Mouse (Mus musculus) heart, embryonic 11.5 days (tissue): ENCODE data around the gene Psma5. TPM values are rescaled to one million over a fixed set of nuclear protein-coding genes. Genes with fewer than 3 reads are reported as not detected.

Source experiments
- ATAC-seq: fragments of 200-750 bp; cut with Nextera tagmentation; replicated peaks from 2 replicates; pipeline ENCODE4 v1.8.0; 2017; ENCODE audit warnings: moderate library complexity; ENCODE audit not compliant: insufficient number of reproducible peaks, low FRiP score, low TSS enrichment
- H3K27ac ChIP-seq: fragments of 300-500 bp; sonication (generic); 2 replicates; pipeline ENCODE4 v1.5.1; 2014; ENCODE audit warnings: mild to moderate bottlenecking, low read depth, low read length
- H3K27me3 ChIP-seq: fragments of 300-500 bp; sonication (generic); 2 replicates; pipeline ENCODE4 v1.6.1; 2014; ENCODE audit warnings: mild to moderate bottlenecking, low read length, mixed read lengths; ENCODE audit not compliant: control insufficient read depth, insufficient read depth
- H3K36me3 ChIP-seq: fragments of 300-500 bp; sonication (generic); 2 replicates; pipeline ENCODE4 v1.6.1; 2014; ENCODE audit warnings: mild to moderate bottlenecking, low read length, moderate library complexity, mixed read lengths; ENCODE audit not compliant: control insufficient read depth, insufficient read depth
- H3K4me1 ChIP-seq: fragments of 300-500 bp; sonication (generic); 2 replicates; pipeline ENCODE4 v1.6.1; 2014; ENCODE audit warnings: low read length; ENCODE audit not compliant: control insufficient read depth, insufficient read depth
- H3K4me2 ChIP-seq: fragments of 300-500 bp; sonication (generic); 2 replicates; pipeline ENCODE4 v1.6.1; 2014; ENCODE audit warnings: mild to moderate bottlenecking, moderate library complexity
- H3K4me3 ChIP-seq: fragments of 300-500 bp; sonication (generic); 2 replicates; pipeline ENCODE4 v1.5.1; 2014; ENCODE audit warnings: low read depth, low read length
- H3K9ac ChIP-seq: fragments of 300-500 bp; sonication (generic); 2 replicates; pipeline ENCODE4 v1.6.1; 2014; ENCODE audit warnings: mild to moderate bottlenecking, low read depth, low read length, moderate library complexity
- H3K9me3 ChIP-seq: fragments of 300-500 bp; sonication (generic); replicated peaks from 2 replicates; pipeline ENCODE4 v1.6.1; 2016; ENCODE audit warnings: low read length; ENCODE audit not compliant: control insufficient read depth
- WGBS: fragments of 180-500 bp; shearing (Covaris S2); extraction: QIAGEN DNeasy Blood & Tissue Kit; methylation state at CpG from one replicate; pipeline ENCODE4 v1.1.7; 2014; ENCODE audit not compliant: insufficient replicate concordance; 5-methylcytosine and 5-hydroxymethylcytosine counted together
- polyA plus RNA-seq: library from polyadenylated mRNA; unstranded; fragments of >200 nt; fragmentation: Nextera tagmentation; extraction: Ambion mirVana; gene quantifications from 2 replicates; pipeline ENCODE4 v1.2.1, GENCODE M21; 2014

Psma5 gene
- polyA plus RNA-seq, 1 experiment from 2014 or later, result 242 TPM

- H3K4me3 ChIP-seq, result no peak overlapping the region
- no peak for ATAC-seq
- H3K9me3 ChIP-seq, result no peaks in the 10 kb centered on the region
- no peak overlapping the region for H3K27ac ChIP-seq
- no peak overlapping the region for H3K9ac ChIP-seq
- H3K4me2 ChIP-seq, result no peak overlapping the region
- peaks cover 14% of the 10 kb centered on the region for H3K4me1 ChIP-seq
- H3K27me3 ChIP-seq, result no peaks in the 10 kb centered on the region
- peaks cover 4% of the 10 kb centered on the region; the same call in 1 of the 2 replicates for H3K36me3 ChIP-seq
- 75% methylated on average over 4 of the region's 4 CpGs for WGBS
These were observed 68.1 kb downstream of the Psma5 start for GRCm38 (mm10) chr3:108324837-108325236.

- peaks cover 14% of the 10 kb centered on the region for H3K4me1 ChIP-seq
- no peaks in the 10 kb centered on the region for H3K27me3 ChIP-seq
- no peak overlapping the region for H3K4me3 ChIP-seq
- ATAC-seq, result no peak
- peaks cover 4% of the 10 kb centered on the region; the same call in 1 of the 2 replicates for H3K36me3 ChIP-seq
- no peak overlapping the region for H3K27ac ChIP-seq
- H3K9ac ChIP-seq, result no peak overlapping the region
- H3K9me3 ChIP-seq, result no peaks in the 10 kb centered on the region
- no peak overlapping the region for H3K4me2 ChIP-seq
- 90% methylated on average over 9 of the region's 9 CpGs for WGBS
These were observed 68.8 kb downstream of the Psma5 start for GRCm38 (mm10) chr3:108325521-108325920.

- Histone ChIP-seq H3K9ac (no peak overlapping the region), H3K4me1 (peaks cover 14% of the 10 kb centered on the region), H3K4me2 (no peak overlapping the region), H3K27me3 (no peaks in the 10 kb centered on the region), H3K9me3 (no peaks in the 10 kb centered on the region), H3K36me3 (peaks cover 9% of the 10 kb centered on the region), H3K27ac (no peak overlapping the region), H3K4me3 (no peak overlapping the region)
- WGBS, result 70% methylated on average over 8 of the region's 8 CpGs
- no peak for ATAC-seq
These were observed 70.5 kb downstream of the Psma5 start for GRCm38 (mm10) chr3:108327275-108327674.

GRCm38 (mm10) chr3:108327916-108328315 lies 71.2 kb downstream of the Psma5 start:
- Histone ChIP-seq H3K36me3 (peaks cover 11% of the 10 kb centered on the region), H3K4me2 (no peak overlapping the region), H3K4me1 (peaks cover 14% of the 10 kb centered on the region), H3K27me3 (no peaks in the 10 kb centered on the region), H3K27ac (no peak overlapping the region; the same call in 1 of the 2 replicates), H3K4me3 (no peak overlapping the region), H3K9ac (0 out of 2 replicates have a peak overlapping the region, but pooled peaks have one; percentile 24), H3K9me3 (no peaks in the 10 kb centered on the region)
- 73% methylated on average over 3 of the region's 3 CpGs for WGBS
- no peak for ATAC-seq

- no peak for ATAC-seq
- Histone ChIP-seq H3K4me1 (peaks cover 14% of the 10 kb centered on the region), H3K4me2 (no peak overlapping the region), H3K4me3 (no peak overlapping the region), H3K36me3 (peaks cover 11% of the 10 kb centered on the region), H3K27ac (peak overlapping the region; percentile 70), H3K27me3 (no peaks in the 10 kb centered on the region), H3K9ac (peak overlapping the region; percentile 24; the same call in 1 of the 2 replicates), H3K9me3 (no peaks in the 10 kb centered on the region)
- WGBS, result 44% methylated on average over 9 of the region's 9 CpGs
These were observed 71.7 kb downstream of the Psma5 start for GRCm38 (mm10) chr3:108328441-108328841.

Other genes with a start within 250 kb of the Psma5 start
- gene Gstm1, start 239.0 kb upstream of the Psma5 start, polyA plus RNA-seq, result 32.8 and 35.5 TPM in 2 replicates
- gene Gstm4, start 212.0 kb upstream of the Psma5 start, polyA plus RNA-seq, result 14.7 and 17.7 TPM in 2 replicates
- 30.6 and 32.1 TPM in 2 replicates for gene Ampd2, start 170.3 kb upstream of the Psma5 start, polyA plus RNA-seq
- 1.1 and 1.3 TPM in 2 replicates for gene Gnat2, start 164.1 kb upstream of the Psma5 start, polyA plus RNA-seq
- gene Gnai3, start 110.8 kb upstream of the Psma5 start, polyA plus RNA-seq, result 91.3 and 102 TPM in 2 replicates
- 0.13 and 0.16 TPM in 2 replicates for gene Gpr61, start 102.0 kb upstream of the Psma5 start, polyA plus RNA-seq
- gene Amigo1, start 70.6 kb upstream of the Psma5 start, polyA plus RNA-seq, result 1.3 and 1.9 TPM in 2 replicates
- 1.7 and 2.0 TPM in 2 replicates for gene Cyb561d1, start 55.7 kb upstream of the Psma5 start, polyA plus RNA-seq
- 7.1 and 8.4 TPM in 2 replicates for gene Atxn7l2, start 46.0 kb upstream of the Psma5 start, polyA plus RNA-seq
- 1.0 and 1.1 TPM in 2 replicates for gene Sypl2, start 30.3 kb upstream of the Psma5 start, polyA plus RNA-seq
- 20.2 and 28.7 TPM in 2 replicates for gene Sort1, start 27.2 kb downstream of the Psma5 start, polyA plus RNA-seq
- 70.4 and 77.2 TPM in 2 replicates for gene Mybphl, start 108.0 kb downstream of the Psma5 start, polyA plus RNA-seq
- gene Psrc1, start 126.9 kb downstream of the Psma5 start, polyA plus RNA-seq, result 25.0 and 28.9 TPM in 2 replicates
- gene Celsr2, start 158.6 kb downstream of the Psma5 start, polyA plus RNA-seq, result 3.1 and 3.7 TPM in 2 replicates
- 103 and 114 TPM in 2 replicates for gene Sars, start 188.3 kb downstream of the Psma5 start, polyA plus RNA-seq